Mouse (Mus musculus): ENCODE data around the gene Ppme1. TPM values are rescaled to one million over a fixed set of nuclear protein-coding genes. Genes with fewer than 3 reads are reported as not detected.

Gene Ppme1
- 10 to 100 TPM; 17.8 to 23.1 TPM for total RNA-seq (2023)

GRCm38 (mm10) chr7:100371495-100372451 is at the start of gene Ppme1, which contains the start of gene C2cd3:
Gene Ppme1, minus strand, starts transcription at chr7:100372307.
Gene C2cd3, plus strand, starts transcription at chr7:100372233.

GRCm38 (mm10) chr7:100285383-100285782 is 86.7 kb downstream of the Ppme1 start, which contains the start of gene P4ha3:
Gene P4ha3, plus strand, starts transcription at chr7:100285520.

Other genes with a start within 250 kb of the Ppme1 start
- 1 to 10 TPM; 2.6 to 2.9 TPM for gene Lipt2, start 213.0 kb downstream of the Ppme1 start, total RNA-seq (2023)
- gene Kcne3, start 195.8 kb downstream of the Ppme1 start, total RNA-seq (2023), result 10 to 100 TPM; 16.8 to 24.7 TPM
- gene Pgm2l1, start 144.9 kb downstream of the Ppme1 start, total RNA-seq (2023), result 1 to 10 TPM; 8.7 to 9.1 TPM
- not detected for gene P4ha3, start 86.8 kb downstream of the Ppme1 start, total RNA-seq (2023)
- 10 to 100 TPM; 25.1 to 26.4 TPM for gene C2cd3, start 74 bp downstream of the Ppme1 start, total RNA-seq (2023)
- under 1 TPM; 0.29 to 0.44 TPM for gene Ucp3, start 100.7 kb upstream of the Ppme1 start, total RNA-seq (2023)
- gene Ucp2, start 121.0 kb upstream of the Ppme1 start, total RNA-seq (2023), result 1,000 to 10,000 TPM; 1,485 to 1,491 TPM
- not detected for gene Dnajb13, start 142.7 kb upstream of the Ppme1 start, total RNA-seq (2023)
- 10 to 100 TPM; 19.0 to 20.7 TPM for gene Coa4, start 164.8 kb upstream of the Ppme1 start, total RNA-seq (2023)
- 100 to 1,000 TPM; 109 to 125 TPM for gene Rab6a, start 235.1 kb upstream of the Ppme1 start, total RNA-seq (2023)
- 10 to 100 TPM; 29.5 to 29.7 TPM for gene Mrpl48, start 236.0 kb upstream of the Ppme1 start, total RNA-seq (2023)